Mouse (Mus musculus): ENCODE results near the gene Dglucy.

DNA sequence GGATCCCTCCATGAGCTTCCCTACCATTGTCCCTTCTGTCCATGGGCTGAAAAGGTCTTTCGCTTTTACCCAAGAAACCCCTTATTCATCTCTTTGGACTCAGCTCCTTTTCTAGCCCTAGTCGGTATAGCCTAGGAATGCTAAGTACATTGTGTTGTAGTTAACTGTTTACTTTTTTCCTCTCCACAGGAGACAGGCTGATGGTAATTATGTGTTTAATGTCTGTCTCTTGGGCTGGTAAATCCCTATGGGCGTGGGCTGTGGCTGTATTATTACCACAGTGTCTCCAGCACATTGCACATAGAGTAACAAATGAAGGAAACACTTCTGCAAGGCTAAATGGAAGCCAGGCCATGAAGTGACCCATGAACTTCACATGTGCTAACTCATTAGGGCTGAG, 35.8 kb downstream of the Dglucy start:
- no peak for TF ChIP-seq CTCF (IDR thresholded peaks at IDR 0.05; ENCODE audit: insufficient read depth, low read length)
- TF ChIP-seq POLR2A (IDR thresholded peaks at IDR 0.05; ENCODE audit: borderline replicate concordance, extremely low read depth, low read depth, low read length) = no peak

All from lung, adult 2 months (tissue).